Mouse (Mus musculus): Measurements from ENCODE around the gene Rhpn2.

The Rhpn2 gene

DNA sequence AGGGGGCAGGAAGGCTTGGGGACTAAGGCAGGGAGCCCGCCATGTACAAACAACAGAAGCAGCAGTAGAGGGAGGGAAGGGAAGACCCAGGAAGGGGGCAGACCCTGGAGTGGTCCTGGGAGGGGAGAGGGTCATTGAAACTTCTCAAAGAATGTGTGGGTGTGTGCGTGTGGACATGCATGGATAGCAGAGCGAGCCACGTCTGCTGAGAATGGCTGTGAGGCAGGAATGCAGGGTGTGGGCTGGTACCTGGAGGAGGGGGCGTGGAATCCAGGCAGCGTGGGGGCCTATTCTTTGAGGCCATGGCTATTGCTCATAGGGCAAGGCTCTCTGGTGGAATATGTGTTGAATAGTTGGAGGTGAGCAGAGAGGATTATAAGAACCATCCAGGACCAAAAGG is 54.7 kb downstream of the Rhpn2 start:
- DNase-seq (ENCODE audit: low read depth, low spot score) = no peak

DNA sequence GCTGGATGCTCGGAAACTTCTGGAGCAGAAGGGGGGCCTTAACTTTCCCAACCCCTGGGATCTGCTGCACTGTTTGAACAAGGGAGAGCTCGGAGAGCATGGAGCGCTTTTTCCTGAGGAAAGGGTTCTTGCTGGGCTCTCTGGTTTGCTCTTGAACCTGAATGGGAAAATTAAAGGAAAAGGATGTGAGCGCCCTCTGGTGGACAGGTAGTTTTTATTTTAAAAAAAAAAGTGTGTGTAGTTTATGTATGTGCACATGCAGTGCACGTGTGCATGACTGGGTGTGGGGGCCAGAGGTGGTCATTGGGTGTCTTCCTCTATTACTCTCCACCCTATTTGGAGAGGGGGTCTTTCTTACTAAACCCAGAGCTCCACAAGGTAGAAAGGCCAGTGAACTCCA is 59.0 kb downstream of the Rhpn2 start:
- peak; percentile 6 for DNase-seq (ENCODE audit: low read depth, low spot score)

DNA sequence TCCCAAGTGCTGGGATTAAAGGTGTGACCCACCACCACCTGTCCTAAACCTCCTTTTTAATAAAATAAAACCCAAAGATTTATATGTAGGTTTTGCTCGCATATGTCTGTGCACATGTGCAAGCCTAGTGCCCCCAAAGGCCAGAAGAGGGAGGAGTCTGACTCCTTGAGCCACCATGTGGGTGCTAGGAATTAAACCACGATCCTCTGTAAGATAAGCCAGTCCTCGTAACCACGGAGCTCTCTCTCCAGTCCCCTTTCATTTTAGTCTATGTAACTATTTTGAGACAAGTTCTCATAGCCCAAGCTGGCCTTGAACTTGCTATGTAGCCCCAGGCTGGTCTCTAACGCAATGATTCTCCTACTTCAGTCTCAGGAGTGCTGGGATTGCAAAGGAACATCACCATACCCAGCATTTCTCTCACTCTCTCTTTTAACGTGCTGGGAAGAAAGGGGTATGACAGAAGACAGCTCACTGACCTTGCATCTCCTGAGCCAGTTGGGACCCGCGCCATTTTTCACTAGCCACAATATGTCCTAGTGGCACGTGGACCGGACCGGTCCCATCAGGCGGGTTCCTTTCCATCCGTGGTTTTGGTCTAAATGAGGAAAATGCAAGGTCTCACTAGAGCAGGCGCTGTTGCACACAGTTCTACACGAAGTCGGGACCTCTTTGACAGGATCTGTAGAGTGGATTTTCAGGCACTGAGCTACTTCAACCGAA is 61.9 kb downstream of the Rhpn2 start:
- peak; percentile 4 for DNase-seq (ENCODE audit: low read depth, low spot score)

DNA sequence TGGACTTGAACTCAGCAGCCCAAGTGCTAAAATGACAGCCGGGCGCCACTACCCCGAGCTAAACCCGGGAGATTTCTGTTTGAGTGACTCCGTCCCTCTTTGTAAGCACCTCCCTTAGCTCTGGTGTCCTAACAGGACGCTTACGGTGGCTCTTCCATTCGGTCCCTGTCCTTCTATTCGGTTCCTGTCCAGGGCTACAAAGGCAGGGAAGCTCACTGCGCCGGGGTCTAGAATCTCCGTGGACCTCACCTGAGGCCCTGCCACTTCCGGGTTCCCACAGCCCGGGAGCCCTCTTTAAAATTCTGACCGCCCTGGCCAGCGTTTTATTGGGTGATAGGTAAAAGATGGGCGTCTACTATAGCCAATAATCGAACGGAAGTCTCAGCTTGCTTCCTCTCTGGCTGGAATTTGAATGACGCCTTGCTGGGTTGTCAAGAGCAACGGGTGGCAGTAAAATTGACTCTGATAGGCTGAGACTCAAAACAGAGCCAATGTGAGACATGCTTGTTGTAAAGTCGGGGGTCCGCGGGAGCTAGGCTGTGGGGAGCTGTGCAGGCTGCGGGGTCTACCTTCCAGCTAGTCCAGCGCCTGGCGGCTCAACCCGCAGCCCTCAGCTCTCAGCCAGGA is 62.7 kb downstream of the Rhpn2 start, which contains the start of the genes Faap24 and Cep89:
Faap24 (minus strand) TSS at position 295 of the 627 bp plus-strand sequence.
Cep89 (plus strand) TSS at position 494 of the 627 bp plus-strand sequence.
- peak; percentile 99 for DNase-seq (ENCODE audit: low read depth, low spot score)

DNA sequence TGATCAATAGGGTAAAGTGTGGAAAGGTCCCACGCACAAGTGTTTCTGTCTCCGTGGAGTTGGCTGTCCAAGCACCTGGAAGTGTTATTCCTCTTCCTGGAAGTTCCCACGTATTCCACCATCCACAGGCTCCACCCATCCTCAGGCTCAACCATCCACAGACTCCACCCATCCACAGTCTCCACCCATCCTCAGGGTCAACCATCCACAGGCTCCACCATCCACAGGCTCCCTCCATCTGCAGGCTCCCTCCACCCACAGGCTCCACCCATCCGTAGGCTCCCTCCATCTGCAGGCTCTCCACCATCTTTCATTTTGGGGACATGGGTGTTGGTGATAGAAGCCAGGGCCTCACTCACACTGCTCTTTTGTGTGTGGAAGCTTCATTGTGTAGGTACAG is 67.2 kb downstream of the Rhpn2 start:
- DNase-seq (ENCODE audit: low read depth, low spot score) = no peak

DNA sequence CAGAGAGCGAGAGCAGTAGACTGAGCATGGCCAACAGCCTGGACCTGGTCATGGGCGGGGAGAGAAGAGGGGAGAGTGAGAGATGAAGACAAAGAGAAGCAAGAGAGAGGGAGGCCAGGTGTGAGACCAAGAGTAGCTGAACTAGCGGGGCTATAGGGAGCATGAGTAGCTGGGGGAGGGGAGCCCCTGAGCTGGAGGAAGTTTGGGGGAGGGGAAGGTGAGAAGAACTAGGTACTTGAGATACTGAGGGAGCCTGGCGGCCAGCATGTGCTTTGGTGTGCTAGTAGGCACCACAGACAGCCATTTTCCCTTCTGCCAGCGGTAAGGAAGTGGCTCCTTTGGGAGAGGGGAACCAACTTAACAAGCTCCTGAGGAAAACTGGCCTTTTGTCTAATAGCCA is 81.3 kb downstream of the Rhpn2 start:
- DNase-seq (ENCODE audit: low read depth, low spot score) = no peak

DNA sequence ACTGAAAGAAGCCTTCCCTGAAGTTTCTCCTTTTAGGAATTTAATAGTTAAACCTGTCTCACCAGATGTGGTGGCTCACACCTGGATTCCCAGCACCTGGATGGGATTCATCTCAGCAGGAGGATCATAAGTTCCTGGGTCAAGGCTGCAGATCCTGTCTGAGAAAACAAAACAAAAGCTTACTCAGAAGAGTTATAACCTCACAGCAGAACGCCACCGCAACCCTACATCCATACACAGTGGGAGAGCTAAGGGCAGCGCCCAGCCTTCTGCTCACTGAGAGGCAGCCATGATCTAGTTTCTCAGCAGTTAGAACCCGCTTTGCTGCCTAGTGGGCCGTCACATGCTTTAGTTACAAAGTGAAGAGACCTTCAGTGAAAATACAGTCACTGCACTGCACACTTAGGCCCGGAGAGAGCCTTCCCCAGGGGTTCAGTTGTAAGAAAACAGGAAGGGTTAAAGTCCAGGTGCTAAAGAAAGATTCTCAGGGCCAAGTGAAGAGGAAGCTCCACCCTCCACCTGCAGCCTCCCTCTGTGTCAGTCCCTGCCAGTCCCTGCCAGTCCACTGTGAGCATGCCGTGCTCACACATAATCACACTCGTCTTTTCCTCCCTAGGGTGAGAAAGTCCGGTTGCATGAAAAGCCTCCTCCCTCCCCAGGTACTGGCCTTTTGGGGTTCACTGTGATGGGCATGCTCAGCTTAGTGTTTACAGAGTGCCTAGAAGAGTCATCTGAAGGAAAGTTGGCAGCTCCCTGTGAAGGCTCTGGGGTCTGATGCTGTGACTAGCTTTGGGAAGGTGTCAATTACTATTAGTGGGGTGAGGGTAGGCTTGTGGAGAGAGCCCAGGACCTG is 82.1 kb downstream of the Rhpn2 start:
- no peak for DNase-seq (ENCODE audit: low read depth, low spot score)

DNA sequence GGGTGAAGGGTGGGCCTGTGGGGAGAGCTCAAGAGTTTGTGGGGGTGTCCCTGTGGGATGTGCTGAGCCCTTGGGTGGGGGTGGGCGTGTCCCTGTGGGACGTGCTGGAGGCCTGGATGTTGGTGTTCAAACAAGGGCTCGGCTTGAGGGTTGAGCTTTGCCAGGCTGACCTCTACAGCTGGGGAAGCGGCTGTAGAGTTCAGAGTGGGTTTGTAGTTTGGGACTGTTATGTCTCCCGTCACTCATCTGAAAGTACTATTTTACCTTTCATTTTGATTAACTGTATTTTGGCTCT is 82.6 kb downstream of the Rhpn2 start:
- DNase-seq (ENCODE audit: low read depth, low spot score) = no peak

DNA sequence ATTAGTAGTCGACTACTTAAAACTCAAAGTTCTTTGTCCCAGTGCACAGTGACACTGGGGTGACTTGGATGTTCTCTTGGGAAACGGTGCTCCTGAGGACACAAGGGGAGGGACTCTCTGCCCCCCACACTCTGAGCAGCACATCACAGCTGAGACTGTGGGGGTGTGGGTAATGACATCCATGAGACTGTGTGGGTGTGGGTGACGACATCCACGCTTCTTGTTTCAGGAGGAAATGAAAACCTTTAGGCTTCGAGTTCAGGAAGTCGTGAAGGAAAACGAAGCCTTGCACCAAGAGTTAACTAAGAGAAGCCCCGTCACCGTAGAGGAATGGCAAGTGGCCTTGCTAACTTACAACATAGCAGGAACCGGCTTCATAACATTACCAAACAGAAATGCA is 89.1 kb downstream of the Rhpn2 start:
- no peak for DNase-seq (ENCODE audit: low read depth, low spot score)

DNA sequence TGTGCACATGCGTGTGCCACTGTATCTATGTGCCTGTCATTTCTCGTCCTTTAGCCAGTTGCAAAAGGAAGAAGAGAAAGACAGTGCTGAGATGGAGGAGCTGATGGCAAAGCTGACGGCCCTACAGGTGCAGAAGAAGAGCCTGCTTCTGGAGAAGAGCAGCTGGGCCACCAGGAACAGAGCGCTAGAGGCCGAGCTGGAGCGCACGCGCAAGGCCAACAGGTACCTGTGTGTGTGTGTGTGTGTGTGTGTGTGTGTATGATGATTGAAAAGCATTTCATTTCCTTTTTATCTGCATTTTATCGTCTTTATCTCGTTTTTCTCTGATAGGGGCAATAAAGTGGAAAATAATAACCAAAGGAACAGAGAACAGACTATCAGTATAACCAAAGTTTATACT is 94.2 kb downstream of the Rhpn2 start:
- DNase-seq (ENCODE audit: low read depth, low spot score) = no peak

DNA sequence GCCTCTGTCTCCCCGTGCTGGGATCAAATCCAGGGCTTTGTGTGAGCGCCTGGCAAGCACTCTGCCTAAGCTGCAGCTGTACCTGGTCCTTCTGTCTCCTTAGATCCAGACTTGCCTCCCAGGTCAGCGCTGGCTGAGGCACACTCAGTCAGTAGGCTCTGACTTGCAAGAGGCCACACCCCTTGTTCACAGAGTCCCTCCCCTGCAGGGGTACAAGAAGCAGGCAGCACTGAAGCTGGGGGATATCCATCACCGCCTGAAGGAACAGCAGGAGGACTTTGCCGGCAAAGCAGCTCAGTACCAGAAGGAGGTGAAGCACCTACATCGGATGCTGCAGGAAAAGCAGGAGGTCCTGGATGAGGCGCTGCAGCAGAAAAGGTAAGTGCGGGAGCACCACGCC is 101.3 kb downstream of the Rhpn2 start:
- DNase-seq (ENCODE audit: low read depth, low spot score) = no peak

Data from telencephalon, adult 2 months (tissue).